Mouse (Mus musculus): Measurements from ENCODE around the gene Cd5. TPM values are rescaled to one million over a fixed set of nuclear protein-coding genes. Genes with fewer than 3 reads are reported as not detected.
A peak's percentile ranks its signal among the peaks of the same experiment; 100 is the strongest.

Cd5 gene
- polyA plus RNA-seq, 1 experiment, result not detected

DNA sequence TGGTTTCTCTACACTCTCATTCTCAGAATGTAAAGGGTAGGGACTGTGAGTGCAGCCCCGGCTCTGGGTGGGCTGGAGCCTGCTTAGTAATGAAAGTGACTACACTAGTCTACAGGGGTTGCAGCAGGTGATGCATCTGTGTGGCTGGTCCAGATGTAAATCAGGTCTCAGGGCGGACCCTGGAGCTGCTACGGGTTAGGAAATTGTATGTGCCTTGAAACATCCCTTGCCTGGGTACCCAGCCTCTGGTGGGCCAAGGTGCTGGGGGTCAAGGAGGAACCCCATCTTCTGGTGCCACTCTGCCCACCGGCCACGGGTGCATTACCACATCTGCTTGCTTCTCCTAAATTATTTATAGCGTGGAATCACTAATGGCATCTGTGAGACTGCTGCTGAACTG, 24.6 kb downstream of the Cd5 start:
- 57% methylated on average over 6 of the region's 6 CpGs for WGBS
- peaks cover 12% of the 10 kb centered on the region for H3K4me1 ChIP-seq (ENCODE audit: control insufficient read depth, insufficient read depth, low read length)
- no peak overlapping the region for H3K4me3 ChIP-seq (ENCODE audit: insufficient read depth, low read depth, low read length)
- H3K27ac ChIP-seq (ENCODE audit: insufficient read depth, low read depth, low read length), result no peak overlapping the region
- no peak for TF ChIP-seq POLR2A (IDR thresholded peaks at IDR 0.05; ENCODE audit: insufficient read depth, low read depth, low read length)
- TF ChIP-seq CTCF (IDR thresholded peaks at IDR 0.05; ENCODE audit: insufficient read depth, low read depth, low read length), result no peak

- WGBS, result 92% methylated on average over 10 of the region's 10 CpGs
- Histone ChIP-seq H3K4me3 (ENCODE audit: insufficient read depth, low read depth, low read length) (no peak overlapping the region), H3K27ac (ENCODE audit: insufficient read depth, low read depth, low read length) (no peak overlapping the region), H3K4me1 (ENCODE audit: control insufficient read depth, insufficient read depth, low read length) (peaks cover 16% of the 10 kb centered on the region)
- TF ChIP-seq CTCF (IDR thresholded peaks at IDR 0.05; ENCODE audit: insufficient read depth, low read depth, low read length) (no peak), POLR2A (IDR thresholded peaks at IDR 0.05; ENCODE audit: insufficient read depth, low read depth, low read length) (no peak)
Measured at GRCm38 (mm10) chr19:10713551-10713950, 25.3 kb downstream of the Cd5 start.

GRCm38 (mm10) chr19:10712646-10713045, 26.2 kb downstream of the Cd5 start:
- Histone ChIP-seq H3K4me1 (ENCODE audit: control insufficient read depth, insufficient read depth, low read length) (peaks cover 14% of the 10 kb centered on the region), H3K27ac (ENCODE audit: insufficient read depth, low read depth, low read length) (no peak overlapping the region), H3K4me3 (ENCODE audit: insufficient read depth, low read depth, low read length) (no peak overlapping the region)
- WGBS, result 95% methylated on average over 12 of the region's 12 CpGs
- no peak for TF ChIP-seq CTCF (IDR thresholded peaks at IDR 0.05; ENCODE audit: insufficient read depth, low read depth, low read length)
- no peak for TF ChIP-seq POLR2A (IDR thresholded peaks at IDR 0.05; ENCODE audit: insufficient read depth, low read depth, low read length)

DNA sequence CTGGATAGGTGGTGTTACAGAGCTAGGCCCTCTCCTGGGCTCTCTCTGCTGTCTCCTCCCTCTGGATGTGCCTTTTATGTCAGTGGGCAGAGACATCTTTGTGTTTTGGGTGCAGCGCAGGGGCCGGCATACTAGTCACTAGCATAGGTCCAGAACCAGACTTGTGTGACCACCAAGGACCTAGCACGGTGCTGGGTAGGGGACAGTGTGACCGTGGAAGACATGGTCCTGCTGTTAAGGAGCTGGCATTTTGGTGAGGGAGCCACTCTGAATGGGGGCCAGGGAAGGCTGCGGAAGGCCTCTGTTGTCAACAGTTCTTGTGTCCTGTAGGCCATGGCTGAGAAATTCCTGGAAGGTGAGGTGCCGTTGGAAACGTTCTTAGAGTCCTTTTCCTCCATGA, 26.6 kb downstream of the Cd5 start:
- Histone ChIP-seq H3K4me1 (ENCODE audit: control insufficient read depth, insufficient read depth, low read length) (peaks cover 16% of the 10 kb centered on the region), H3K27ac (ENCODE audit: insufficient read depth, low read depth, low read length) (no peak overlapping the region), H3K4me3 (ENCODE audit: insufficient read depth, low read depth, low read length) (no peak overlapping the region)
- 96% methylated on average over 7 of the region's 7 CpGs for WGBS
- no peak for TF ChIP-seq POLR2A (IDR thresholded peaks at IDR 0.05; ENCODE audit: insufficient read depth, low read depth, low read length)
- no peak for TF ChIP-seq CTCF (IDR thresholded peaks at IDR 0.05; ENCODE audit: insufficient read depth, low read depth, low read length)

- WGBS, result 86% methylated on average over 4 of the region's 4 CpGs
- Histone ChIP-seq H3K4me1 (ENCODE audit: control insufficient read depth, insufficient read depth, low read length) (peaks cover 16% of the 10 kb centered on the region), H3K4me3 (ENCODE audit: insufficient read depth, low read depth, low read length) (no peak overlapping the region), H3K27ac (ENCODE audit: insufficient read depth, low read depth, low read length) (no peak overlapping the region)
- no peak for TF ChIP-seq POLR2A (IDR thresholded peaks at IDR 0.05; ENCODE audit: insufficient read depth, low read depth, low read length)
- no peak for TF ChIP-seq CTCF (IDR thresholded peaks at IDR 0.05; ENCODE audit: insufficient read depth, low read depth, low read length)
Measured at GRCm38 (mm10) chr19:10710751-10711150, 28.1 kb downstream of the Cd5 start.

DNA sequence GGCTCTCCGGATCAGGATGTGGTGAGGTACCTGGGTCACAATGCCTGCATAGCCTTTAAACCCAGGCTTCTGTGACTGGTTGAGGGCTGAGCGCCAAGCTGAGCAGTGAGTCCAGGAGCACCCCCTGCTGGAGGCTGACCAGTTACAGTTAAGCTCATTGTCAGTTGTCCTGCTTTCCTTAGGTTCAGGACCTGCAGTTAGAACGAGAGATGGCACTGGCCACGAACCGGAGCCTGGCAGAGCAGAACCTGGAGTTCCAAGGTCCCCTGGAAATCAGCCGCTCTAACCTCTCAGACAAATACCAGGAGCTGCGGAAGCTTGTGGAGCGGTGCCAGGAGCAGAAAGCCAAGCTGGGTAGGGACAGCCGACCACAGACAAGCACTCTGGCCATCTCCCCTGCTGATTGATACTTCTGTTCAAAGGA, 28.7 kb downstream of the Cd5 start:
- WGBS, result 50% methylated on average over 9 of the region's 9 CpGs
- no peak overlapping the region for H3K4me3 ChIP-seq (ENCODE audit: insufficient read depth, low read depth, low read length)
- H3K27ac ChIP-seq (ENCODE audit: insufficient read depth, low read depth, low read length), result 0 out of 2 replicates have a peak overlapping the region, but pooled peaks have one; percentile 14
- H3K4me1 ChIP-seq (ENCODE audit: control insufficient read depth, insufficient read depth, low read length), result peaks cover 17% of the 10 kb centered on the region
- TF ChIP-seq CTCF (IDR thresholded peaks at IDR 0.05; ENCODE audit: insufficient read depth, low read depth, low read length) (peak; percentile 41; the same call in 1 of the 2 replicates), POLR2A (IDR thresholded peaks at IDR 0.05; ENCODE audit: insufficient read depth, low read depth, low read length) (no peak)

- Histone ChIP-seq H3K27ac (ENCODE audit: insufficient read depth, low read depth, low read length) (0 out of 2 replicates have a peak overlapping the region, but pooled peaks have one; percentile 14), H3K4me1 (ENCODE audit: control insufficient read depth, insufficient read depth, low read length) (peaks cover 18% of the 10 kb centered on the region), H3K4me3 (ENCODE audit: insufficient read depth, low read depth, low read length) (no peak overlapping the region)
- TF ChIP-seq POLR2A (IDR thresholded peaks at IDR 0.05; ENCODE audit: insufficient read depth, low read depth, low read length) (no peak), CTCF (IDR thresholded peaks at IDR 0.05; ENCODE audit: insufficient read depth, low read depth, low read length) (peak; percentile 94)
- WGBS, result 13% methylated on average over 8 of the region's 8 CpGs
Measured at GRCm38 (mm10) chr19:10709360-10710087, 29.3 kb downstream of the Cd5 start.

- WGBS, result 49% methylated on average over 6 of the region's 6 CpGs
- no peak for TF ChIP-seq CTCF (IDR thresholded peaks at IDR 0.05; ENCODE audit: insufficient read depth, low read depth, low read length)
- no peak for TF ChIP-seq POLR2A (IDR thresholded peaks at IDR 0.05; ENCODE audit: insufficient read depth, low read depth, low read length)
- no peak overlapping the region for H3K27ac ChIP-seq (ENCODE audit: insufficient read depth, low read depth, low read length)
Measured at GRCm38 (mm10) chr19:10708900-10709299, 29.9 kb downstream of the Cd5 start.

GRCm38 (mm10) chr19:10707881-10708280, 30.9 kb downstream of the Cd5 start:
- no peak overlapping the region for H3K27ac ChIP-seq (ENCODE audit: insufficient read depth, low read depth, low read length)
- H3K4me1 ChIP-seq (ENCODE audit: control insufficient read depth, insufficient read depth, low read length), result peaks cover 25% of the 10 kb centered on the region
- 98% methylated on average over 1 of the region's 1 CpGs for WGBS
- no peak overlapping the region for H3K4me3 ChIP-seq (ENCODE audit: insufficient read depth, low read depth, low read length)
- TF ChIP-seq POLR2A (IDR thresholded peaks at IDR 0.05; ENCODE audit: insufficient read depth, low read depth, low read length) (no peak), CTCF (IDR thresholded peaks at IDR 0.05; ENCODE audit: insufficient read depth, low read depth, low read length) (no peak)

More at GRCm38 (mm10) chr19:10708900-10709299, 29.9 kb downstream of the Cd5 start:
- H3K4me1 ChIP-seq (ENCODE audit: control insufficient read depth, insufficient read depth, low read length), result peaks cover 18% of the 10 kb centered on the region
- H3K4me3 ChIP-seq (ENCODE audit: insufficient read depth, low read depth, low read length), result no peak overlapping the region

All from olfactory bulb, adult 2 months (tissue).